Mouse (Mus musculus) urinary bladder, postnatal 10 days (tissue): ENCODE data around the gene Slc4a8.
"Not testable (repeated sequence)": the region's sequence is repeated elsewhere in the genome, so short reads cannot be mapped to it uniquely, and the experiment has no call there.

Experiments
- DNase-seq: peaks from one replicate; pipeline ENCODE4 v3.0.0; 2022; ENCODE audit warnings: low spot score

Gene Slc4a8

GRCm38 (mm10) chr15:100743238-100743637, 18.3 kb upstream of the Slc4a8 start:
- no peak for DNase-seq

DNA sequence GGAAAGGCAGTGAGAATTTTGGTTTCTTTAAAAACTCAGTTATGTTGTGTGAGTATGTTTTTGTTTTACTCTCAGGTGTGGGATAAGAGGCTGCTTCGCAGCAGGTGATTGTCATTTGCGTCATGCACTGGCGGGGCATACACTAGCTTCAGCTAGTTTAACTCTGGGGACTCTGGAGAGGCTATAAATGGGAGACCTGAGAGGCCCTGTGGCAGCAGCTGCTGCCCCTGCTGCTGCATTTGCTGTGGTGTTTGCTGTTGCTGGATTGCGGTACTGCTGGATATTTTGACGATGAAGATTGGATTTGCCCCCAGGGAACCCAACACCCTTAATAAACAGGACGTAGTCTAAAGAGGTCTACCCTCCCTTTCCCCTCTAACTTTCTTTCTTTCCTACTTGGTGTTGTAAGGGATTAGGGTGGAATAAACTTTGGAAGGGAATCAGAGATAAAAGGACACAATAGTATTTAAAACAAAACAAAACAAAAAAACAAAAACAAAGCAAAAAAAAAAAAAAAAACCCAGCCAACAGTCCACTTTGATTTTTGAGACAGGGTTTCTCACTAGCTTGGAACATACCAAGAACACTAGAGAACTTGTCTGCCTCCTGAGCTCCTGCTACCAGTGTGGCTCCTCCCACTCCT, 14.9 kb upstream of the Slc4a8 start:
- DNase-seq, result no peak

- no peak for DNase-seq
These were observed 14.2 kb upstream of the Slc4a8 start for GRCm38 (mm10) chr15:100747121-100747963.

DNA sequence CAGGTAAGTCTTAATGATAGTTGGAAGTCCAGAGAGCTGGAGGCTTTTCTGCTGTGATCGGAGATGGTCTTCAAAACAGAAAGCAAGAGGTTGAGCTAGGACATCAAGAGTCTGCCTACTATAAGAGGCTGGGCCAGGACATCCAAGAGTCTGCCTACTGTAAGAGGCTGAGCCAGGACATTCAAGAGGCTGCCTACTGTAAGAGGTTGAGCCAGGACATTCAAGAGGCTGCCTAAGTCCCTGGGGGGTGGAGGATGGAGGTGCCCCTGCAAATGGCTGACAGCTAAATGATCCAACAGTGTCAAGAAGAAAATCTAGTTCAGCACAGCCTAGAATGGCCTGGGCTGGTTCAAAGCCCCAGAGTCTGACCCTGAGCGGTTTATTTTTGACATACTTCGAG, 13.0 kb upstream of the Slc4a8 start:
- DNase-seq, result no peak

DNA sequence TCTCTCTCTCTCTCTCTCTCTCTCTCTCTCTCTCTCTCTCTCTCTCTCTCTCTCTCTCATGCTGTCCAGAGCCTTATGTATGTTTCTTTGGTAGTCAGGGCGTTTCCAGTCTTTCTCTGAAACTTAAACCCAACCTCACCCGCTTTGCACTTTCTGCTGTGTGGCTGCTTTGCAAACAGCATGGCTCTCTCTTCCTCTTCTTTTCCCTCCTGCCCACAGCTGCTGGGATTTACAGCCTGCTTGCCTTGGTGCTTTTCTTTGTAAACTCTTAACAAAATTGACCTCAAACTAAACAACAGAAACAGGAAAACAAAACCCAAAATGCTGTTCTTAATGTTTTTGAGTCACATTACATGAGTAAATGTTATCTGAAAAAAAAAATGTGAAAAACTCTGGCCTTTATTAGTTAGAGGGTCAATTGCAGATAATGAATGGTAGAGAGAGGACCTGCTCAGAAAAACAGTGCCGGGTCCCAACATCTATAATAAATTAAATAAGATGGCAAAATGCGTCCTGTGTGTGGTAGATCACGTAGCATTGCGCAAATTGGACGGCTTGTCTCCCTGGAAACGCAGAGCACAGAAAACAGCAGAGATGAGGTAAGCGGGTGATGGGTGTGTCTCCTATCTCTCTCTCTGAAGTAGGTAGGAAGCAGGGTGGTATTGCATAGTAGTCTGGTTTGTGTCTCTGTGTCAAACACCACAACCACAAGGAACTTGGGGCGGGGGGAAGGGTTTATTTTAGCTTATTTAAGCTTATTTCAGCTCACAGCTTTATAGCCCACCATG, 11.6 kb upstream of the Slc4a8 start:
- no peak for DNase-seq

GRCm38 (mm10) chr15:100752439-100752838, 9.1 kb upstream of the Slc4a8 start:
- no peak for DNase-seq

GRCm38 (mm10) chr15:100753045-100753444, 8.5 kb upstream of the Slc4a8 start:
- DNase-seq, result no peak

- peak; percentile 6 for DNase-seq
These were observed 7.5 kb upstream of the Slc4a8 start for GRCm38 (mm10) chr15:100754041-100754440.

DNA sequence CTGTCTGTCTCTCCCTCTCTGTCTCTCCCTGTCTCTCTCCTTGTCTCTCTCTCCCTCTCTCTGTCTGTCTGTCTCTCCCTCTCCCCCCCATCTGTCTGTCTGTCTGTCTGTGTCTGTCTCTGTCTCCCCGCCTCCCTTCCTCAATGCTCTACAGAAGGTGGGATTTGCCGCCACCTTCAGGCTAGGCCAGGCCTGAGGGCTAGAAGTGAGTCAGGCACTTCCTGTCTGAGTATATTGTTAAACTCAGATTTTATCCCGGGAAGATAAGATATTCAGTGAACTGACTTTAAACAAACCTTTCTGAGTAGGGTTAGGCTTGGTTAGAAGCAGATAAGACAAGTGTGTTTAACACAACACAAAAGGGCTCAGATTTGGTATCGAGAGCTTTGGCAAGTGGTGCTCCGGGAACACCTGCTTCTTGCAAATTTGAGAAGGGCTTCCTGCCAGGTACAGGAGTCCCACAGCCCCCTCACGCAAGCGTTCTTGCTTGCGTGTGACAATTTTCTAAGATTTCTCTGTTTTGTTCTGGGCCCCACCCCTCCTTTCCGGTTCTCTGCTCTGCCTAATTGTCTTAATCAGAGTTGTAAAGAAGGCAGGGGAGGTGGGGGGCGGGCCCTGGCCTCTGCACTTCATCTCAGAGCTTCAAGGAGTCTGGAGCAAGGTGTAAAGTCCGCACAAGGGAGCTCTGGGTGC, 6.6 kb upstream of the Slc4a8 start:
- DNase-seq, result peak; percentile 12

GRCm38 (mm10) chr15:100755498-100755859, 6.1 kb upstream of the Slc4a8 start:
- no peak for DNase-seq

GRCm38 (mm10) chr15:100755881-100756624, 5.5 kb upstream of the Slc4a8 start:
- DNase-seq, result no peak

DNA sequence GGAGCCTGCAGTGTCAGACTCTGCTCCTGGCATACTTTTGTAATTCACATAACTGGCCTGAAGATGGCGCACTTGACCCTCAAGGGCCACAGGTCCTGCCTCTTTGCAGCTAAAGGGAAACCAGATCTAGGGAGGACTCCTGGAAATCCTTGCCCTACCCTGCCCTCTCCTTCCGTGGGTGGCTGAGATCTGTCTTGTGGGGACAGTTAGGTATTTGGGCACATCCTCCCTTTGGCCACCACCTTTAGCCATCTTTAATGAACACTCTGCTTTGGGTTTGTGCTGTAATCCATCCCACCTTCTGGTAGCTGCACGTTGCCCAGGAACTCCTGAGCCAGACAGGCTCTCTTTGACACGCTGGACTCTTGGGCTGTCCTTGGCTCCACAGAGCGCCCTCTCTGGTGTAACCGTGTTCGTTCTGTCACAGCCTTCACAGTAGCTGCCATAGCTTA, 4.0 kb upstream of the Slc4a8 start:
- no peak for DNase-seq

- no peak for DNase-seq
These were observed 2.3 kb upstream of the Slc4a8 start for GRCm38 (mm10) chr15:100759286-100759685.

GRCm38 (mm10) chr15:100761036-100761418, 520 bp upstream of the Slc4a8 start:
- no peak for DNase-seq

GRCm38 (mm10) chr15:100762649-100763048, 1.1 kb downstream of the Slc4a8 start:
- DNase-seq, result no peak

GRCm38 (mm10) chr15:100764163-100764951, 2.8 kb downstream of the Slc4a8 start:
- DNase-seq, result no peak

GRCm38 (mm10) chr15:100766826-100767225, 5.3 kb downstream of the Slc4a8 start:
- DNase-seq, result no peak

DNA sequence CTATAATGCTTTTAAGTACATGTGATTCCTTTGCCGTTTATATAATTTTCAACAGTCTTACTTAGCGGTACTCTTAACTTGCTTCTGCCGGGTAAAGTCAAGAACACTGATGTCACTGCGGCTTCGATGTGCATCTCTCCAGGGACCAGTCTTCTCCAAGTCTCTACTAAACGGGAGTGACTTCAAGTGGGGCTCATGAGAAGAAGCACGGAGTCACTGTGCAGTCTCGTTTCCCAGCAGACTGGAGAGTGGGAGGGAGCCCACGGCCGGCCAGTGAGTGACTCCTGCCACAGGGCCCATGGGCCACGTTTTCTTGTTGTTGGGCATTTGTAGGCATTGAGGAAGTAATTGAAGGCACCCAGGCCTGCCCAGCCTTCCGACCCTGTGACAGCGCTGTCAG, 6.3 kb downstream of the Slc4a8 start:
- no peak for DNase-seq

GRCm38 (mm10) chr15:100769023-100769422, 7.5 kb downstream of the Slc4a8 start:
- DNase-seq, result not testable (repeated sequence)

DNA sequence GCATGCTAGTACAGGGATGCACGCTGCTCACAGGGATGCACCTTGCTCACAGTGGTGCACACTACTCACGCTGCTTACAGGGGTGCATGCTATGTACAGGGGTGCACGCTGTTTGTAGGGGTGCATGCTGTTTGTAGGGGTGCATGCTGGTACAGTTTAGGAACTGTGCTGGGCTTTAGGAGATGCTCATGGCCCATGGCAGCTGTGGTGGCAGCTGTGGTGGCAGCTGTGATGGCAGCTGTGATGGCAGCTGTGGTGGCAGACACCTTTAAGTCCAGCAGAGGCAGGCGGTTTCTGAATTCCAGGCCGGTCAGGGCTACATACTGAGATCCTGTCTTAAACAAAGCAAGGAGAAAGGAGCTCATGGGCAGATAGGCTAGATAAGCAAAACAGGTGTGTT, 8.8 kb downstream of the Slc4a8 start:
- no peak for DNase-seq

GRCm38 (mm10) chr15:100772685-100773084, 11.1 kb downstream of the Slc4a8 start:
- DNase-seq, result no peak
